Mouse (Mus musculus) E14TG2a.4 (cell line): ENCODE results near the gene Yaf2.

Source experiments
- CTCF ChIP-seq: conservative IDR thresholded peaks from 2 replicates; pipeline ENCODE4 v1.5.1; 2014; ENCODE audit warnings: low read length
- NANOG ChIP-seq: IDR thresholded peaks from 2 replicates; pipeline ENCODE4 v1.6.1; 2014; ENCODE audit warnings: borderline replicate concordance, low read length, mixed read lengths

DNA sequence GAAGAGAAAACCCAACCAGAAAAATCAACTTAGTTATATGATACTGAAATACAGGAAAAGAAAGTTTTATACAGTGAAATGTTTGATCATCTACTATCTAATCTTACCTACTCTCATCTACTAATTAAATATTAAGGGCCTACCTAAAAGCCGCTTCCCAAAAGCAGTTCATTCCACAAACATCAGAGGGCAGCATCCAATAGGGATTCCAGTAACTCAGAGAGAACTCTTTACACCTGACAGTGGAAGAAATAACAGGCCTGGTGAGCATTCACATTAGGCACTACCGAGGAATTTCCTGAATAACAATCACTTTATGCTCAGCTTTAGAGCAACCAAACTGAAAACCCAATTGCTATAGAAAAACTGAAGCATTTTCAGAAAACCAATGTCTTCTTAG is 71.0 kb downstream of the Yaf2 start:
- peak; percentile 38 for TF ChIP-seq CTCF
- no peak for TF ChIP-seq NANOG
